Mouse (Mus musculus) heart, adult 2 months (tissue): ENCODE data around the gene Gpr161. TPM values are rescaled to one million over a fixed set of nuclear protein-coding genes. Genes with fewer than 3 reads are reported as not detected.

Experiments
- DNase-seq, 2 experiments: peaks; one replicate each; pipeline ENCODE4 v3.0.0; 2021
- H3K27ac ChIP-seq: fragments of 200-600 bp; 2 replicates; pipeline ENCODE4 v1.8.1; 2022
- H3K27me3 ChIP-seq: fragments of 200-500 bp; 2 replicates; pipeline ENCODE4 v1.6.1; 2012; ENCODE audit warnings: mild to moderate bottlenecking, low read length, inconsistent platforms, mixed read lengths; ENCODE audit not compliant: control insufficient read depth, insufficient read depth
- H3K36me3 ChIP-seq: fragments of 200-500 bp; 2 replicates; pipeline ENCODE4 v1.6.1; 2012; ENCODE audit warnings: low read length, inconsistent platforms; ENCODE audit not compliant: control insufficient read depth, insufficient read depth
- H3K4me1 ChIP-seq: fragments of 200-500 bp; 2 replicates; pipeline ENCODE4 v1.6.1; 2011; ENCODE audit warnings: low read length; ENCODE audit not compliant: control insufficient read depth, insufficient read depth
- H3K4me3 ChIP-seq: fragments of 200-600 bp; 2 replicates; pipeline ENCODE4 v1.8.1; 2022
- H3K79me2 ChIP-seq: fragments of 200-500 bp; replicated peaks from 2 replicates; pipeline ENCODE4 v1.6.1; 2012; ENCODE audit warnings: mild to moderate bottlenecking, inconsistent platforms, low read length, moderate library complexity, mixed read lengths; ENCODE audit not compliant: control insufficient read depth, insufficient read depth
- H3K9ac ChIP-seq: fragments of 200-500 bp; 2 replicates; pipeline ENCODE4 v1.6.1; 2012; ENCODE audit warnings: low read depth, mild to moderate bottlenecking, control low read depth, inconsistent platforms, low read length, mixed read lengths
- CTCF ChIP-seq: fragments of 200-600 bp; IDR thresholded peaks from 2 replicates; pipeline ENCODE4 v1.8.1; 2022; ENCODE audit warnings: antibody characterized with exemption, mild to moderate bottlenecking, moderate library complexity
- EP300 ChIP-seq: fragments of 200-500 bp; IDR thresholded peaks from 2 replicates; pipeline ENCODE4 v1.6.1; 2011; ENCODE audit warnings: low read depth, low read length, control low read depth; ENCODE audit not compliant: insufficient read depth
- POLR2A ChIP-seq: fragments of 200-500 bp; IDR thresholded peaks from 2 replicates; pipeline ENCODE4 v1.6.1; 2011; ENCODE audit warnings: mild to moderate bottlenecking, low read depth, low read length, control low read depth; ENCODE audit not compliant: insufficient read depth
- WGBS: fragments of 180-500 bp; shearing (Covaris S2); methylation state at CpG from one replicate; pipeline ENCODE4 v1.1.7; 2018; 5-methylcytosine and 5-hydroxymethylcytosine counted together
- intact Hi-C: fragments of 180-260 bp; cut with DNase I; formaldehyde crosslinking; loops from one replicate; pipeline ENCODE4 v1.15.1; 2025
- polyA plus RNA-seq: library from polyadenylated mRNA; depleted of rRNA; stranded (reverse); fragments of >200 nt; gene quantifications from 2 replicates; pipeline ENCODE4 v1.2.3, GENCODE M21; 2012
- total RNA-seq, 2 experiments: library from RNA; stranded (reverse); gene quantifications; 2 replicates each; pipeline ENCODE4 v1.2.3; 2021

Gpr161 gene
- total and polyA plus RNA-seq, 3 experiments, result 1.4 to 2.2 (median 1.5) TPM

- Histone ChIP-seq H3K9ac (no peak overlapping the region), H3K4me1 (no peaks in the 10 kb centered on the region), H3K79me2 (no peaks in the 10 kb centered on the region), H3K4me3 (no peak overlapping the region), H3K36me3 (no peaks in the 10 kb centered on the region), H3K27me3 (no peaks in the 10 kb centered on the region), H3K27ac (no peak overlapping the region)
- TF ChIP-seq CTCF (no peak), POLR2A (no peak), EP300 (no peak)
- WGBS, result 90% methylated on average over 2 of the region's 2 CpGs
- intact Hi-C loops, result no loop called here
- DNase-seq, result no peak
These were observed 6.0 kb downstream of the Gpr161 start for GRCm38 (mm10) chr1:165301567-165301966.

- Histone ChIP-seq H3K79me2 (no peaks in the 10 kb centered on the region), H3K4me3 (no peak overlapping the region), H3K27me3 (no peaks in the 10 kb centered on the region), H3K4me1 (no peaks in the 10 kb centered on the region), H3K9ac (no peak overlapping the region), H3K36me3 (no peaks in the 10 kb centered on the region), H3K27ac (no peak overlapping the region)
- 64% methylated on average over 13 of the region's 13 CpGs for WGBS
- TF ChIP-seq POLR2A, result no peak
- TF ChIP-seq EP300, result no peak
- intact Hi-C loops, result no loop called here
- DNase-seq, result peak; percentile 43 to 46
These were observed 7.0 kb downstream of the Gpr161 start for GRCm38 (mm10) chr1:165302455-165303208.

- no peak for TF ChIP-seq EP300
- no peak for TF ChIP-seq POLR2A
- TF ChIP-seq CTCF, result no peak
These were observed 7.6 kb downstream of the Gpr161 start for GRCm38 (mm10) chr1:165303209-165303608.

GRCm38 (mm10) chr1:165304341-165304740, 8.8 kb downstream of the Gpr161 start:
- intact Hi-C loops, result no loop called here
- TF ChIP-seq CTCF (no peak), POLR2A (no peak), EP300 (no peak)

More at GRCm38 (mm10) chr1:165303209-165303608, 7.6 kb downstream of the Gpr161 start:
- DNase-seq, result no peak
- 85% methylated on average over 6 of the region's 6 CpGs for WGBS
- no peak overlapping the region for H3K4me3 ChIP-seq
- H3K4me1 ChIP-seq, result no peaks in the 10 kb centered on the region
- H3K36me3 ChIP-seq, result no peaks in the 10 kb centered on the region
- H3K9ac ChIP-seq, result no peak overlapping the region
- H3K27me3 ChIP-seq, result no peaks in the 10 kb centered on the region
- intact Hi-C loops, result no loop called here
- H3K27ac ChIP-seq, result no peak overlapping the region
- H3K79me2 ChIP-seq, result no peaks in the 10 kb centered on the region

GRCm38 (mm10) chr1:165308180-165308579, 12.6 kb downstream of the Gpr161 start:
- no peak overlapping the region for H3K27ac ChIP-seq
- TF ChIP-seq POLR2A (no peak), CTCF (no peak), EP300 (no peak)
- no peaks in the 10 kb centered on the region for H3K79me2 ChIP-seq
- whole genome bisulfite sequencing, result 83% methylated on average over 11 of the region's 11 CpGs
- H3K27me3 ChIP-seq, result no peaks in the 10 kb centered on the region
- H3K36me3 ChIP-seq, result no peaks in the 10 kb centered on the region
- no peak overlapping the region for H3K4me3 ChIP-seq
- no peaks in the 10 kb centered on the region for H3K4me1 ChIP-seq
- DNase-seq, result no peak
- intact Hi-C loops, result no loop called here
- no peak overlapping the region for H3K9ac ChIP-seq

More at GRCm38 (mm10) chr1:165304341-165304740, 8.8 kb downstream of the Gpr161 start:
- Histone ChIP-seq H3K4me1 (no peaks in the 10 kb centered on the region), H3K27me3 (no peaks in the 10 kb centered on the region), H3K9ac (no peak overlapping the region), H3K27ac (no peak overlapping the region), H3K4me3 (no peak overlapping the region), H3K79me2 (no peaks in the 10 kb centered on the region), H3K36me3 (no peaks in the 10 kb centered on the region)
- DNase-seq, result no peak
- 80% methylated on average over 7 of the region's 7 CpGs for WGBS

GRCm38 (mm10) chr1:165316361-165316760, 20.8 kb downstream of the Gpr161 start:
- H3K27me3 ChIP-seq, result no peaks in the 10 kb centered on the region
- no peaks in the 10 kb centered on the region for H3K4me1 ChIP-seq
- intact Hi-C loops, result no loop called here
- no peak overlapping the region for H3K27ac ChIP-seq
- no peak overlapping the region for H3K9ac ChIP-seq
- DNase-seq, result no peak
- no peaks in the 10 kb centered on the region for H3K36me3 ChIP-seq
- H3K79me2 ChIP-seq, result no peaks in the 10 kb centered on the region
- H3K4me3 ChIP-seq, result no peak overlapping the region
- TF ChIP-seq CTCF, result no peak
- no peak for TF ChIP-seq EP300
- TF ChIP-seq POLR2A, result no peak
- WGBS, result 65% methylated on average over 11 of the region's 11 CpGs
